Mouse (Mus musculus) MEL (cell line): ENCODE results near the gene Ptprk. TPM values are rescaled to one million over a fixed set of nuclear protein-coding genes. Genes with fewer than 3 reads are reported as not detected.

Experiments
- DNase-seq: peaks from one replicate; pipeline ENCODE4 v3.0.0; 2011; ENCODE audit warnings: low read depth, low spot score
- H3K27ac ChIP-seq: 2 replicates; pipeline ENCODE4 v1.5.1; 2012; ENCODE audit warnings: low read depth, mild to moderate bottlenecking, control low read depth, low read length, moderate library complexity; ENCODE audit not compliant: control insufficient read depth
- H3K27me3 ChIP-seq, 2 experiments: fragments of 150-350 bp in 1 of 2; sonication (generic) in 1 of 2; 2 replicates each; pipeline ENCODE4 v1.6.1; 2012; ENCODE audit warnings: low read length in 2 of 2, mild to moderate bottlenecking in 2 of 2, improper control_type of control experiment in 1 of 2, moderate library complexity in 1 of 2; ENCODE audit not compliant: insufficient read depth in 2 of 2, control insufficient read depth in 1 of 2
- H3K36me3 ChIP-seq, 2 experiments: 2 replicates each; pipeline ENCODE4 v1.6.1; 2012 to 2014; ENCODE audit warnings: low read length in 2 of 2, improper control_type of control experiment in 1 of 2, inconsistent platforms in 1 of 2, mild to moderate bottlenecking in 1 of 2; ENCODE audit not compliant: insufficient read depth in 2 of 2, control insufficient read depth in 1 of 2
- H3K4me1 ChIP-seq, 2 experiments: fragments of 150-350 bp in 1 of 2; sonication (generic) in 1 of 2; 2 replicates each; pipeline ENCODE4 v1.6.1; 2012; ENCODE audit warnings: low read length in 2 of 2, improper control_type of control experiment in 1 of 2, mild to moderate bottlenecking in 1 of 2; ENCODE audit not compliant: insufficient read depth in 2 of 2, control insufficient read depth in 1 of 2
- H3K4me3 ChIP-seq, 2 experiments: fragments of 150-350 bp in 1 of 2; sonication (generic) in 1 of 2; 2 replicates each; pipeline ENCODE4 v1.5.1; 2012; ENCODE audit warnings: low read depth in 2 of 2, low read length in 2 of 2, mild to moderate bottlenecking in 2 of 2, moderate library complexity in 2 of 2, control low read depth in 1 of 2, improper control_type of control experiment in 1 of 2; ENCODE audit not compliant: control insufficient read depth in 1 of 2, insufficient read depth in 1 of 2
- H3K79me2 ChIP-seq: 2 replicates; pipeline ENCODE4 v1.6.1; 2012; ENCODE audit warnings: mild to moderate bottlenecking, low read length, moderate library complexity; ENCODE audit not compliant: control insufficient read depth, poor library complexity, insufficient read depth
- H3K9ac ChIP-seq: 2 replicates; pipeline ENCODE4 v1.6.1; 2012; ENCODE audit warnings: low read depth, mild to moderate bottlenecking, control low read depth, low read length, moderate library complexity; ENCODE audit not compliant: control insufficient read depth, poor library complexity, severe bottlenecking
- H3K9me3 ChIP-seq: fragments of 150-350 bp; sonication (generic); replicated peaks from 2 replicates; pipeline ENCODE4 v1.6.1; 2012; ENCODE audit warnings: mild to moderate bottlenecking, low read length, improper control_type of control experiment, moderate library complexity; ENCODE audit not compliant: insufficient read depth
- EP300 ChIP-seq, 2 experiments: IDR thresholded peaks; 2 replicates each; pipeline ENCODE4 v1.6.1; 2011; ENCODE audit warnings: improper control_type of control experiment in 2 of 2, low read length in 2 of 2, low read depth in 1 of 2, mild to moderate bottlenecking in 1 of 2
- GABPA ChIP-seq: IDR thresholded peaks from 2 replicates; pipeline ENCODE4 v1.6.1; 2012; ENCODE audit warnings: low read depth, mild to moderate bottlenecking, inconsistent platforms, low read length, improper control_type of control experiment, moderate library complexity
- HCFC1 ChIP-seq: IDR thresholded peaks from 2 replicates; pipeline ENCODE4 v1.6.1; 2012; ENCODE audit warnings: low read depth, mild to moderate bottlenecking, inconsistent platforms, low read length, improper control_type of control experiment, moderate library complexity
- MEF2A ChIP-seq: IDR thresholded peaks from 2 replicates; pipeline ENCODE4 v1.6.1; 2014; ENCODE audit warnings: low read depth, mild to moderate bottlenecking, inconsistent platforms, low read length, improper control_type of control experiment; ENCODE audit not compliant: poor library complexity, insufficient replicate concordance, severe bottlenecking; ENCODE audit errors: extremely low read depth
- MYB ChIP-seq: IDR thresholded peaks from 2 replicates; pipeline ENCODE4 v1.6.1; 2011; ENCODE audit warnings: mild to moderate bottlenecking, low read depth, low read length, improper control_type of control experiment
- NRF1 ChIP-seq: IDR thresholded peaks from 2 replicates; pipeline ENCODE4 v1.6.1; 2014; ENCODE audit warnings: low read depth, mild to moderate bottlenecking, inconsistent platforms, low read length, improper control_type of control experiment, moderate library complexity; ENCODE audit not compliant: poor library complexity, insufficient read depth, severe bottlenecking
- POLR2A ChIP-seq, 2 experiments: IDR thresholded peaks; 2 replicates each; pipeline ENCODE4 v1.6.1; 2011 to 2012; ENCODE audit warnings: low read length in 2 of 2, mild to moderate bottlenecking in 2 of 2, control low read depth in 1 of 2, improper control_type of control experiment in 1 of 2, low read depth in 1 of 2, moderate library complexity in 1 of 2; ENCODE audit not compliant: control insufficient read depth in 1 of 2, insufficient read depth in 1 of 2, poor library complexity in 1 of 2
- POLR2AphosphoS5 ChIP-seq: IDR thresholded peaks from 2 replicates; pipeline ENCODE4 v1.6.1; 2012; ENCODE audit warnings: low read depth, borderline replicate concordance, mild to moderate bottlenecking, inconsistent platforms, low read length, moderate library complexity, mixed read lengths
- RCOR1 ChIP-seq: IDR thresholded peaks from 2 replicates; pipeline ENCODE4 v1.6.1; 2012; ENCODE audit warnings: low read depth, mild to moderate bottlenecking, inconsistent platforms, low read length, improper control_type of control experiment
- SIN3A ChIP-seq: IDR thresholded peaks from 2 replicates; pipeline ENCODE4 v1.6.1; 2012; ENCODE audit warnings: low read length, improper control_type of control experiment, inconsistent platforms
- SMC3 ChIP-seq: IDR thresholded peaks from 2 replicates; pipeline ENCODE4 v1.6.1; 2011; ENCODE audit warnings: low read depth, low read length, improper control_type of control experiment
- TAL1 ChIP-seq: IDR thresholded peaks from 2 replicates; pipeline ENCODE4 v1.6.1; 2012; ENCODE audit warnings: mild to moderate bottlenecking, inconsistent platforms, low read length, moderate library complexity, mixed read lengths
- USF2 ChIP-seq, 2 experiments: IDR thresholded peaks; 2 replicates each; pipeline ENCODE4 v1.6.1; 2011 to 2012; ENCODE audit warnings: improper control_type of control experiment in 2 of 2, low read length in 2 of 2, borderline replicate concordance in 1 of 2, inconsistent platforms in 1 of 2, low read depth in 1 of 2, mild to moderate bottlenecking in 1 of 2; ENCODE audit not compliant: insufficient read depth in 1 of 2
- ZC3H11A ChIP-seq: IDR thresholded peaks from 2 replicates; pipeline ENCODE4 v1.6.1; 2012; ENCODE audit warnings: low read depth, mild to moderate bottlenecking, inconsistent platforms, low read length, improper control_type of control experiment
- ZKSCAN1 ChIP-seq: IDR thresholded peaks from 2 replicates; pipeline ENCODE4 v1.6.1; 2012; ENCODE audit warnings: low read depth, mild to moderate bottlenecking, inconsistent platforms, low read length, improper control_type of control experiment, moderate library complexity
- ZMIZ1 ChIP-seq: IDR thresholded peaks from 2 replicates; pipeline ENCODE4 v1.6.1; 2012; ENCODE audit warnings: low read depth, mild to moderate bottlenecking, inconsistent platforms, low read length, improper control_type of control experiment, moderate library complexity
- ZNF384 ChIP-seq: IDR thresholded peaks from 2 replicates; pipeline ENCODE4 v1.6.1; 2012; ENCODE audit warnings: low read depth, mild to moderate bottlenecking, inconsistent platforms, low read length, improper control_type of control experiment
- polyA plus RNA-seq, 2 experiments: library from polyadenylated mRNA; stranded (reverse) in 1 of 2; unstranded in 1 of 2; fragments of >175 nt in 1 of 2; fragments of >200 nt in 1 of 2; gene quantifications; 2 replicates each; pipeline versions ENCODE4 v1.2.1 to v1.2.4; 2012; ENCODE audit warnings: low replicate concordance in 2 of 2, low read depth in 1 of 2; ENCODE audit not compliant: insufficient read length in 2 of 2, insufficient read depth in 1 of 2, missing spikeins in 1 of 2
- total RNA-seq: library from RNA; depleted of rRNA; stranded (reverse); fragments of 300-350 nt; gene quantifications from 2 replicates; pipeline ENCODE4 v1.2.3, GENCODE M21; 2012

Gene Ptprk
- total and polyA plus RNA-seq, 3 experiments, result under 0.01 TPM; not detected in 2

- H3K27ac ChIP-seq, result no peak overlapping the region
- H3K9me3 ChIP-seq, result no peaks in the 10 kb centered on the region
- no peak overlapping the region for H3K9ac ChIP-seq
- H3K4me3 ChIP-seq, result no peak overlapping the region
- DNase-seq, result no peak
- H3K36me3 ChIP-seq, result no peaks in the 10 kb centered on the region
- TF ChIP-seq MEF2A, result no peak
- TF ChIP-seq POLR2A (IDR thresholded peaks at IDR 0.05; ENCODE audit: control insufficient read depth in 1 of 2, insufficient read depth in 1 of 2, low read depth in 1 of 2, low read length in 2 of 2, poor library complexity in 1 of 2), result no peak
- TF ChIP-seq GABPA, result no peak
- TF ChIP-seq TAL1, result no peak
- no peak for TF ChIP-seq ZC3H11A
- no peak for TF ChIP-seq NRF1
- TF ChIP-seq HCFC1, result no peak
- no peak for TF ChIP-seq ZMIZ1
- TF ChIP-seq EP300 (IDR thresholded peaks at IDR 0.05; ENCODE audit: low read depth in 1 of 2, low read length in 2 of 2), result no peak
- TF ChIP-seq SMC3, result no peak
- no peak for TF ChIP-seq SIN3A
- no peak for TF ChIP-seq RCOR1
- no peak for TF ChIP-seq POLR2AphosphoS5
- H3K27me3 ChIP-seq, result no peaks in the 10 kb centered on the region
- H3K4me1 ChIP-seq, result no peaks in the 10 kb centered on the region
- no peaks in the 10 kb centered on the region for H3K79me2 ChIP-seq
These were observed 89.6 kb downstream of the Ptprk start for GRCm38 (mm10) chr10:28164250-28164649.

GRCm38 (mm10) chr10:28164746-28165145 lies 90.1 kb downstream of the Ptprk start:
- Histone ChIP-seq H3K4me1 (no peaks in the 10 kb centered on the region), H3K79me2 (no peaks in the 10 kb centered on the region), H3K27ac (no peak overlapping the region), H3K4me3 (no peak overlapping the region), H3K9ac (no peak overlapping the region), H3K27me3 (no peaks in the 10 kb centered on the region), H3K36me3 (no peaks in the 10 kb centered on the region), H3K9me3 (no peaks in the 10 kb centered on the region)
- no peak for DNase-seq
- TF ChIP-seq ZNF384, result no peak
- no peak for TF ChIP-seq USF2 (IDR thresholded peaks at IDR 0.05; ENCODE audit: borderline replicate concordance in 1 of 2, insufficient read depth in 1 of 2, low read depth in 1 of 2, low read length in 2 of 2)
- TF ChIP-seq MYB, result no peak
- no peak for TF ChIP-seq ZKSCAN1
- TF ChIP-seq HCFC1, result no peak
